Mouse (Mus musculus): ENCODE measurements at regions not wholly inside any gene's neighbourhood (a gene's known extent, or its start where the extent isn't known, plus 50 kb on each side); places are given as distances from the start of the nearest gene placed in this dataset.

DNA sequence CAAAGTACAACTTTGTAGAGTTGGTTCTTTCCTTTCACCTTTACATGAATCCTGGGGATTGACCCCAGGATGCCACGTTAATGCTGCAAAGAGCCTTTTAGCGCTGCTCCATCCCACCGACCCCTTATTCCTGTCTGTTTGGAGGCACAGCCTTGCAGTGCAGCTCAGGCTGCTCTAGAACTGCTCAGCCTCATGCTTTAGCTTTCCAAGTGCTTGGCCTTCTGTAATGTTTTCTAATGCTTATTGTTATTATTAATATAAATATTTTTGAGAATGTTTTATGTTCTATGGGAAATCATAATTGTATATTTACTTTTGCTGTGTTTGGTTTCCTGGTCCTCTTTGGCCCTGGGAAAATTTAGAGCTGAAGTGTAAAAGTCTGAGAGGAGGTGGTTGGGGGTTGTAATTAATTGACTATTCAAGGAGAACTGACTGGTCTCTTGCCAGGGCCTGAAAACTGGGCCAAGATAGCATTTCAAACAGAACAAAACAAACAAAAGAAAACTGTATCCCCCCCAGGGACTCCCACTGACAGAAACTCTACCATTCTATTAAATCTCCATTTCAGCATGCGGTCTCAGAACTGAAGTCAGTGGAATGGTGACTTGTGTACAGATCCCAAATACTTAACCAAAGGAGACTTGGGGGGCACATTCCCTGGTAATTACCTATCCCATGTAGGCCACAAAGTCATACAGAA, 141.2 kb downstream of the Edem1 start:
- no peak for TF ChIP-seq POLR2A (IDR thresholded peaks at IDR 0.05; ENCODE audit: low read depth, low read length)
- TF ChIP-seq CTCF (conservative IDR thresholded peaks at IDR 0.05; ENCODE audit: insufficient read depth, insufficient read length, low read depth, low read length), result no peak
